Mouse (Mus musculus) gastrocnemius, postnatal 4 days (tissue): Measurements from ENCODE around the gene Map2k1. TPM values are rescaled to one million over a fixed set of nuclear protein-coding genes. Genes with fewer than 3 reads are reported as not detected.
A peak's percentile ranks its signal among the peaks of the same experiment; 100 is the strongest.
"Not testable (repeated sequence)": the region's sequence is repeated elsewhere in the genome, so short reads cannot be mapped to it uniquely, and the experiment has no call there.

Experiments
- DNase-seq, 2 experiments: peaks; one replicate each; pipeline ENCODE4 v3.0.0; 2021 to 2022; ENCODE audit warnings: low spot score in 2 of 2, mixed read lengths in 2 of 2
- microRNA-seq: library from miRNA; unstranded; fragments of <30 nt; microRNA quantifications from one replicate; pipeline ENCODE4 v1.2.0, GENCODE M21; 2021
- total RNA-seq, 2 experiments: library from RNA; stranded (reverse); gene quantifications; 2 replicates each; pipeline ENCODE4 v1.2.3; 2021

Gene Map2k1
- total RNA-seq, 2 experiments from 2014 or later: 113 to 118 TPM

DNA sequence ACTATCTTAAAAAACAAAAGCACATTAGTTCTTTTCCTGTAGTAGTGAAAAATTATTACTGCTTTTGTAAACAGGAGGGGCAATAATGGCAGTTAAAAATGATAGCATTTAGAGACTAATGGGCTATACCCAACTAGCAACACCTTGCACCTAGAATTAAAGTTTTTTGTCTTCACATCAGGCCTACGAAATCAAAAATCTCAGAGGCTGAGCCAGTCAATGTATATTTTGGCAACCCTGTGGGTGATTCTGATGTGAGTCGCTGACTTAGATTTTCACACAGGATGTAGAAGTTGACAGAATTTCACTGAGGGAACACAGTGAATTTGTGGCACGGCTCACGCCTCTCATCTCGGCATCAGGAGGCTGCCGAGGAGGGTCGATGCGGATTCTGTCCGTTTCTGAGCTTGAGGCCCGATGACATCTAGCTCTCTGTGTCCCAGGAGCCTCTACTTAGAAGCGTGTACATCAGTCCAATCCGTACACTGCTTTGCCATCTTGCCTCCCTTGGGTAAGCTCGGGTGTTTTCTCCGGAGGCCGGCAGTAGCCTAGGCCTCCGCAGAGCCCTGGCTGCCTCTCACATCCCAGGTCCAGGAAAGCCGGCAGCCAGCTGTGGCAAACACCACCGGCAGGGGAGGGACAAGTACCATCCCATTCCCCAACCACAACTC is 81.2 kb downstream of the Map2k1 start:
- no peak for DNase-seq

DNA sequence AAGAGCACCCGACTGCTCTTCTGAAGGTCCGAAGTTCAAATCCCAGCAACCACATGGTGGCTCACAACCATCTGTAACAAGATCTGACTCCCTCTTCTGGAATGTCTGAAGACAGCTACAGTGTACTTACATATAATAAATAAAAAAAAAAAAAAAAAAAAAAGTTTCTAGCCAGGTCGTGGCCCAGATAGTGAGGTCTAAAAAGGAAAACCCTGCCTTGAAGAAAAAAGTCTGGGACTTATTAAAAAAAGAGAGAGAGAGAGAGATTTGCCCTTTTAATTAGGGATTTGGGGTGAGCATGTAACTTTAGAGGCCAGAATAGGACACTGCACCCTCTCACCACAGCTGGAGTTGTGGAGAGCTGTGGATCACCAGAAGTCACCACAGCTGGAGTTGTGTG is 83.5 kb downstream of the Map2k1 start:
- not testable (repeated sequence) for DNase-seq

DNA sequence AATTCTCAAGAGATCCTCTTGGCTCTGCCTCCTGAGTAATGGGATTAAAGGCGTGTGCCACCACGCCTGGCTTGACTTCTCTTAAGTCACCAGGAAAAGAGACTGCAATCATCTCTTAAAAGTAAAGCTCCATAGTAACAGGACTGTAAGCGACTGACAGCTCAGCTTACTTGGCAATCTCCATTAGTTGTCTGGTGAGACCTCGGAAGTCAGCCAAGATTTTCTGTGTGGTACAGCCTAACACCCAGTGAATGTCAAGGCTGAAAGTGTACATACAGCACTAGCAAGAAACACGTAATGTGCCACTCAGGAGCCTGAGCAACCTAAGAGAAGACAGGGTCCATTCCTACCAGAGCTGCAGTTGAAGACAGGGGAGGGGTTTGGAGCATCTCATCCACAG is 93.0 kb downstream of the Map2k1 start:
- DNase-seq: no peak

DNA sequence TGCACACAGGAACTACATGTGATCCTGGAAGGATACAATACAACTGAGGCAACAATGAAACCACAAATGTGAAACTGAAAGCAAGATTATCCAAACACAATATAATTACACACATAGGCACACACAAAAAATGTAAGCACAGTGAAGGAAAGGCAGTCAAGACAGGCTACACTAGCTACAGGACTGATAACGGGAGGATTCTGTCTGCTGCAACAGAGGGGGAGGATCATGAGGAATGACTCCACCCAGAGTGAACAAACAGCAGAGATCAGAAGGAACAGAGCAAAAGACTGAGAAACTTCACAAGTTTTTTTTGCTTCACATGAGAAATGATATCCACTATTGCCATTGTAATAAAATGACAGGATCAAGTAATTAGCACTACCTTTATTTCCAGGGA is 96.8 kb downstream of the Map2k1 start:
- no peak for DNase-seq

DNA sequence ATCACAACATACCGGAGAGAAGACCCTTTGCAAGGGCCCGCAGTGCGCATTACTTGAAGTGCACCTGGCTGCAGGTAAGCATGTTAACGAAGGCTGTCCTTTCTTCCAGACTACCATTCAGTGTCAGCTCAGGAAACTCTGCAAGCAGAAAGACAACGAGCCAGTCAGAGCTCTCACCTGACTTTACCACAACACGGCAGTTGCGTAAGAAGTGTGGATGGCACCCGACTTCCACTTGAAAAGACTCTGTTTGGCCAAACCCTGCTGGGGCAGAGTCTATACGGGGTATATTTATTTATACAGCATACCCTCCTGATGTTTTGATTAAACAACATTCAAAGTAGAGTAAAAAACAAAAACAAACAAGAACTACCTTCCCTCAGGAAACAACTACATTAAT is 113.6 kb downstream of the Map2k1 start:
- DNase-seq: no peak

DNA sequence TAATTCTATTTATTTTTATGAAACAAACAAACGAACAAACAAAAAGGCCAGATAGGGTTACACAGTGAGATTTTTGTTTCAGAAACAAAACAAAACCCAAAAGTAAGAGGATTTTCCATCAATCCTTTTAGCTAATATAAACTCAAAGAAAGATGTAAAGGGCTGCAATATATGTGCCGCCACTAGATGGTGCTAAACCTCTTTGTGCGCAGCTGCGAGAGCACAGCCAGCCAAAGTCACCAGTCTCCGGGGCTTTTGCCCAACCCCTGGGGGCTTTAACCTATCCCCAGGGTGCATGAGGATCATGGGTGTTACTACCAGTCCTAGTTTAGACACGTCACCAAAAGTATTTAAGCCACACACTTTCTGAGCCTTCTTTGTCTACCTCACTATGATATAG is 114.5 kb downstream of the Map2k1 start:
- DNase-seq: peak in 1 of 2 experiments; percentile 31

Small RNAs within 50 kb of the gene (microRNA-seq; reads per million reads assigned to microRNA genes)
- gene Gm24106: not detected

Other genes starting within 250 kb of the Map2k1 start
- 1 to 10 TPM; 5.6 to 7.2 TPM for gene Smad6, start 231.6 kb downstream of the Map2k1 start, total RNA-seq
- 1 to 10 TPM in 1 of 2 experiments, under 1 TPM in 1; 0.52 to 1.2 TPM for gene Lctl, start 136.5 kb downstream of the Map2k1 start, total RNA-seq
- gene Zwilch, start 80.5 kb downstream of the Map2k1 start, total RNA-seq: 10 to 100 TPM in 1 of 2 experiments, 1 to 10 TPM in 1; 10.0 to 11.2 TPM
- gene Rpl4, start 80.3 kb downstream of the Map2k1 start, total RNA-seq: 1,000 to 10,000 TPM in 1 of 2 experiments, 100 to 1,000 TPM in 1; 987 to 1,060 TPM
- 10 to 100 TPM; 16.7 to 20.7 TPM for gene Snapc5, start 74.4 kb downstream of the Map2k1 start, total RNA-seq
- gene Uchl4, start 18.4 kb downstream of the Map2k1 start, total RNA-seq: 1 to 10 TPM; 1.9 to 2.9 TPM
- gene Tipin, start 27.9 kb upstream of the Map2k1 start, total RNA-seq: 10 to 100 TPM; 40.9 to 41.6 TPM
- 10 to 100 TPM; 15.3 to 17.1 TPM for gene Dis3l, start 87.7 kb upstream of the Map2k1 start, total RNA-seq
- 1 to 10 TPM in 1 of 2 experiments, under 1 TPM in 1; 0.71 to 1.1 TPM for gene Megf11, start 132.0 kb upstream of the Map2k1 start, total RNA-seq